Mouse (Mus musculus): ENCODE measurements around the gene Erc2.

The Erc2 gene

DNA sequence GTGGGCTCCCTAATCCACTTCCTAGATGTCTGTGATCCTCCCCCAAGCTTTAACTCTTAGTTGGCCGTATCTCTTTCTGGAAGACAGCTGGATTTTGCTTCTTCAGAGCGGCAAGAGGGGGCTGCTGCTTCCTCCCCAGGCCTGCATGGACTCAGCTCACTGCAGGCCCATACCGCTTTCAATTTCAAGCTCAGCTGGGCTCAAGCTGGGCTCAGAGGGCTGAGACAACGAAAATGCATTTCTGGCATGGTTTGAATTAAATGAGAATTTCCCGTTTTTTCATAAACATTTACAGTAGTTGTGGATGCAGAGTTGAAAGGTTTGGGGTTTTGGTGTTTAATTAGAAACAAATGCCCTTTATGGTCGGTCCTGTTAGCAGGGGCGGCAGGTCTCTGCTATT, 812.8 kb downstream of the Erc2 start:
- DNase-seq (ENCODE audit: low read depth, low spot score), result no peak

DNA sequence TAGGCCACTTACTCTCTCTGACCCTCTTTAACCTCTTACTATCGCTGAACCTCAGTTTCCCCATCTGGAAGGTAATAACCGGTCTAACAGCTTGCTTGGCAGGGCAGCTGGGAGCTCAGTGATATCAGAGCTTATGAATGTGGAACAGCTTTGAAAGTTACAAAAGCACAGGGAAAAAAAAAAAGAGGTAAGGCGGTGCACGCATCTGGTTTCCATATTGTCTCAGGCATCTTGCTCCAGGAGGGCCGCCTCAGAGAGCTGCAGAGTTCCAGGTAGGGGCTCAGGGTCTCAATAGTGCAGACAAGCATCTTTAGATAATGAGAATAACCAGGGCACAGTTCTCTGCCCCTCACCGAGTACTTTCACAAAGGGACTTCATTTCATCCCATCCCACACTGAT, 816.9 kb downstream of the Erc2 start:
- no peak for DNase-seq (ENCODE audit: low read depth, low spot score)

DNA sequence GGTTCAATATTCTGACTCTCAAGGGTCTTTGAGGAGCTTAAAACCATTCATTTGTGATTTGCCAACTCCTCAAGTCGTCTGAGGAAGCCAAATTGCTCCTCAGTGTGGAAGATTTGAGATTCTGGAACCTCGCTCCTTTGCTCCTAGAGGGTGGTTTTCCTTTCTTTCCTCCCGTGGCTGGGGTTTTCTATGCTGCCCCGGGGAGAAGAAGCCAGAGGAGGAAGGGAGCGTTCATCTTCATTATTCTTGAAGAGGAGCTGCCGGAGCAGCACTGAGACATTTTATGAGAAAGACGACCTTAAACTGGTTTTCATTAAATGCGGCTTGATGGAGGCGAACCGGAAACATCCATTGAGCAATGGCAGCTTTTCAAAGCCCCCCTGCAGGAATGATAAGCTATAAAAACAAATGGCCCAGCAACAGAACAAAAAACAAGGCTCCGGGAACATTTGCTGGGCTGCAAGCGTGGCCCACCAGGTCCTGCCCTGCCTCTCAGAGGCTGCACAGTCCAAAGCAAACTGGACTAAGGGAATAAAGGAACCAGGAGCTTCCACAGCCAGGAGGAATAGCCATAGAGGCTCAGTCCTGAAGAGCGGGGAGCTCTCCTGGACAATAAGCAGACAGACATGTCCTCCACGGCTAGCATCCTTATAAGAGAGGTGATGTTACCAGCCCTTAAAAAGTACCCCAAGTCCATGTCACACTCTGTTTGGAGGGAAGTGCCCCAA, 819.2 kb downstream of the Erc2 start:
- no peak for DNase-seq (ENCODE audit: low read depth, low spot score)

DNA sequence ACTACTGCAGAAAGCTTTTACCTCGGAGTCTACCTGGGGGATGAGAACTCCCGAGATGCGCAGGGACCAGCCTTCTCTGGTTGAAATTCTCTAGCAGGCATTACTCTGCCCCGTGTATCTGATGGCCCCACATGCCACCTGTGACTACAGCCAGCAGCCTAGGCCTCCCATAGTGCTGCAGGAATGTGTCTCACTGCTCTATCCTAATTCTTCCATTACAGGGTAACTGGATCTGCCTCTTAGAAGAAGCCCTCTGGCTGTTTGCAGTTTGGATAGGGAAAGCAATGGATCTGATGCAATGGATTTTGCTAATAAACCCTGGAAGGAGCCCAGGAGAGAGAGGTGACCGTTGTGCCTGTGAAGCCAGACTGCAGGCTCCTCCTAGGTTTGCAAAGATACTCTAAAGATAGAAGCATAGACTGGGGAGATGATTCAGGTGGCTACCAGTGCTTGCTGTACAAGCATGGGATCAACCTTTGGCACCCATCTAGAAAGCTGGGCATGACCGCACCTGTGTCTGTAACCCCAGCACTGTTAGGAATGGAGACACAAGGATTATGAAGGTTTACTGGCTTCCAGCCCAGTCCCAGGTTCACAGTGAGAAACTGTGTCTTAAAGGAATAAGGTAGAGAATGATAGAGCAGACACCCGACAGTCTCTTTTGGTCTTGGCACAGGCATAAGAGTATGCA, 821.2 kb downstream of the Erc2 start:
- no peak for DNase-seq (ENCODE audit: low read depth, low spot score)

DNA sequence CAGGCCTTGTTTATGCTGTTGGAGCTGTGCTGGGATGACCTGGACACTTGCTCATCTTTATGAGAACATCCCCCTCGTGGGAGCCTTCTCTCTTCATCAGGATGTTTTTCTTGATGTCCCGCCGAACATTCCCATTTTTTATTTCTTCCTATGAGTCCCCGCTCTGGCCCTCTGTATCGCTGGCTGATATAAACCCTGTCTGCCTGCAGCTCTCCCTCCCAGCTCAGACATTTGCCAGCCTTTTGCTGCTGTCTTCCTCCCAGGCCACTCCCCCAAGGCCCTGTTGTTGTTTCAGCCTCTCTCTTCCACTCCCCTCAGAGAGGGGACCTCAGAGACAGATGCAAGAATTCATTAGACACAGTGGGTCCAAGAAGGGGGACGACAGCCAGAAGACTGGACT, 823.5 kb downstream of the Erc2 start:
- DNase-seq (ENCODE audit: low read depth, low spot score), result no peak

DNA sequence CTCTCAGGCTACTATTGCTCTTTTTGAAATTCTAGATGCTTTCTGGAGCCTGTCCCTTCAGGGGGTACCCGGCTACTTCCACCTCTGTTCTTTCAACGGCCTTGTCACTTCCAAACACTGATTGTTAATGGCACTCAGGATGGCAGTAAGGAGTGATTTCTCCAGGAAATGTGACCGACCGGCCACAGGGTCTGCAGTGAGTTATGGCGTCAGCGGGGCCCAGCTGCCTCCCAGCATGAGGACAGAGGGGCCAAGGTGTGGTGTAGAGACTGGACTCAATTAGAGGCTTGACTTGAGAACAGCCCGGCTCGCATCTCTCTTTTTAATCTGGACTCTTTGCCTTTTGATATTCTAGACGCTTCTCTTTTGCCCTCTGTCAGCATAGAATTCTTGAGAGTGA, 829.5 kb downstream of the Erc2 start:
- no peak for DNase-seq (ENCODE audit: low read depth, low spot score)

DNA sequence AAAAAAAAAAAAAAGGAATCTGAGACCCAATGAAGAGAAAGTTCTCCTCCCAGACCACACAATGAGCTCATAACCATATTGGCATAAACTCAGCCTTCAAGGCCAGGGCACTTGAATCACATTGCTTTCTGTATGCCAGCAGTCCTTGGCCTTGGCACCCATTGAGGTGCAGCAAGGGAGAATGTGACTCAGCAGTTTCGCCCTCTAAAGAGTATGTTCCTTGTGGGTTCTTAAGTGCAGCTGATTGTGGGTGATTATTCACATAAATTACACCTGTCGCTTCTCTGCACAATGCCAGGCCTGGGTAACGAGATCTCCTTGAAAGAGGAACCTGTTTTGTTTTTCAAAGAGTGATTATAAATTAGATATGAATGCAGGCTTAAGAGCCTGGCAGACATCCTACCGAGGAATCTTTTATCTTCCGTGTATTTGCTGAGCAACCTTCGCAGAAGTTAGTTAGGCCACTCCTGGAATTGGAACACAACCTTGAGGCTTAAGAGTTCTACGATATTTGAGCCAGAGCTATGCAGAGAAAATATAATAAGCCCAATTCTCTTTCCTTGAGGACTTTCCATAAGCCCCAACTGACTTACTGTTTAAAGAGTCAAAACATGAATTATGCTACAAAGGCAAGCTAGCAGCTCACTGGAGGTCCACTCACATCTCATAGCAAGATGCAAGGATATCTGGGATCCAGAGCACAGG, 834.3 kb downstream of the Erc2 start:
- peak; percentile 59 for DNase-seq (ENCODE audit: low read depth, low spot score)

DNA sequence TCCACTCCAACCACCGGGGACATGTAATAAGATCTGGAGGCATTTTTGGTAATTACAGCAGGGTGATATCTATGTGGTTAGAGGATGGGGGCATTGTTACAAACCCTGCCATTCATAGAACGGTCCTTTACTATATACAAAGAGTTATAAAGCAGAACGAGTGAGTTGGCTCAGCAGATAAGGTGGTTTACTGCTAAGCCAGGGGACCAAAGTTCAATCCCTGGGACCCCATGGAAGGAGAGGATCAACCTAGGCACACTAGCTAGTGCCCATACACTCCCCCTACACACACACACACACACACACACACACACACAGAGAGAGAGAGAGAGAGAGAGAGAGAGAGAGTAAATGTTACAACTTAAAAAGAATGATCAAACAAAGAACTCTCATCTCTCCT, 835.2 kb downstream of the Erc2 start:
- DNase-seq (ENCODE audit: low read depth, low spot score), result no peak

DNA sequence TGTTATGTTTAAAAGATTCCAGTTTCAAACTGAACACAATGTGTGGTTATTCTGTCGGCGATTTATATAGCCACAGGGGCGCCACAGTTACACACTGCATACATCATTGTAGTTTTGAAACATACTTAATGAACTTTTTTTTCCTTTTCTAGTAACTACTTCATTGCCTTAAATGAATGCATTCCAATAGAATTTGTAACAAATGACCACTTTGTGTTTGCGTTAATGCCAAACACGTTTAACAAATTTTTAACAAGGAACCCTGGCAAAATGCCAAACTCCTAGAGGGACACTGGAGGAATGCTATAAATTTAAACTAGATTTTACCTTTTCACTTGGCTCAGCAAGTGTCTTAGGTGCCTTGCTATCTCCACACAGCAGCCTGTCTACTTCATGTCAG, 845.7 kb downstream of the Erc2 start:
- no peak for DNase-seq (ENCODE audit: low read depth, low spot score)

DNA sequence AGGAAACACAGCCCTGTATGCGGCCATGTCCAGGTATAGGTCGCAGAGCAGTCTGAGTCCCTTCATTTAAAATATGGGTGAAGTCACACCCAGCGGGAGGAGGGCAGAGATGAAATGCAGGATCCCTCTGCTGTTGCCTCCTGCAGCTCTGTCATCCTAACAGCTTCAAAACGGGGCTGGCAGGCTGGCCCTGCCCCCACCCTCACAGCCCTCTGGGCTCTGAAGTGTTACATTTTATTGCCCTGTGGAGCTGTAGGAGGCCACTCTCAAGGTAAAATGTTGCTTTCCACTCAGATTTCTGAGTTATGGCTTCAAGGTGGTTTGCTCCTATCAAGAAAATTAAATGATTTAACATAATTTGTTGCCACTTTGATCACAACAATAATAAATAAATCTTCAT, 847.5 kb downstream of the Erc2 start:
- no peak for DNase-seq (ENCODE audit: low read depth, low spot score)

DNA sequence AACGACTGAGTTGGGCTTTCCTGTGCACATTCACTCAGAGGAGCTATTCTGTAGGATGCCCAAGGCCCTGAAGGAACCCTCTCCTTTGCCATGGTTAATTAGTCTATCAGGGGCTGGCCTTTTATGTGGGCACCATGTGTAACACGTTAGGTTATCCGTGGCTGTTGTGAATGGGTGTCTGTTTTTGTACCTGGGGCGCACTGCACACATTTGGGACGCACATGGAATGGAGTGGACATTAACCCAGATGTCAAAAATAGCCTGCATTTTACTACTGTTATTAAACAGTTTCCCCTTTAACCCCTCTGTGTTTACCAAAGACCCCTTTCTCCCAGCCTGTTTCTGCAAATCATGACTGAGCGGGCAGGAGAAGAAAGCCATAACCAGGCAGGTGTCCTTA, 848.0 kb downstream of the Erc2 start:
- no peak for DNase-seq (ENCODE audit: low read depth, low spot score)

DNA sequence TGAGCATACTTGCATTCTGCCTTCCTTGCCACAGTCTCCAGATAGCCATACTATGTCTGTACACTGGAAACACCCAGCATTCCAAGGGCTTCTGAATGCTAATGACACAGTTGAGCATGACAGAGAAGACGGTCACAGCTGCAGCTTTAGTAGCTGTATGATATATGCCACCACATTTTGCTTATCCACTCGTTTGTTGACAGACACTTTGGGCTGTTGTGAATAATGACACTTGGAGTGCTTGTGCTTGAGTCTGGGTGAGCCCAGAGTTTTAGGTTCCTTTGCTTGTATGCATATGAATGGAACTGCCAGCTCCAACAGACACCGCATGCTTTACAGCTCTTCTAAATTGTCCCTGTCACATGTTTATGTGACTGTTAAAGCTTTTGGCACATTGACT, 852.8 kb downstream of the Erc2 start:
- peak; percentile 33 for DNase-seq (ENCODE audit: low read depth, low spot score)

DNA sequence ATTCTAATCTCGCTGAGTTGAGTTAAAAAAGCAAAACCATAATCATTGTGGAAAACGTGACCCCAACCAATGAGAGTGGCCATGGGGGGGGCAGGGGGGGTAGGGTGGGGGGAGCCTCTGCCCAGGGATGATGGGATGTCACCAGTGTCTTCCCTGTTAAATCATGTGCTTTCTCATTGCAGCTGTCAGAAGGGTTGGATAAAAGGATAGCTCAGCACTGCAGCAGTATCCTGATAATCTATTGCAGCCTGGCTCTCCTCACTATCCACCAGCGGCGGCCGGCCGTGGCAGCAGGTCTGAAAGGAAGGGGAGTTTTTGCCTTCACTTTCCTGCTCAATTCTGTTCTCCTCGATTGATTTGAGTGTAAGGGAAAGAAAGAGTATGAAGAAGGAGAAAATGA, 853.2 kb downstream of the Erc2 start:
- no peak for DNase-seq (ENCODE audit: low read depth, low spot score)

DNA sequence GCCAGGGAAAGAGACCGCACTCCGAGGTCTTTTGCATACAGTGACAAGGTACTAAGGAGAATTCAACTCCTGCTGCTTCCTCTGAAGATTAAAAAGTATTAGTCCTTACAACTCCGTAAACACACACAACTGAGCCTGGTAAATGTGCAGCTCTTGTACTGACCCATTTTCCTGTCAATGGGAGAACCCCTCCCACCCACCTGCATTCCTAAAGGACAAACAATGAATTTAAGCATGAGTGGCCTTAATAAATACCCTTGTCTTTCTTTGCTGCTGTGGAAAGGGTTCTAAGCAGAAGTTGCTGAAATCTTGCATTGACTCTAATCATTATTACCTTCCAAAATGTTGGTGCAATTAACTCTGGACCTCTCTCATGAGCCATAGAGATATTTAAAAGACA, 854.5 kb downstream of the Erc2 start:
- DNase-seq (ENCODE audit: low read depth, low spot score), result no peak

DNA sequence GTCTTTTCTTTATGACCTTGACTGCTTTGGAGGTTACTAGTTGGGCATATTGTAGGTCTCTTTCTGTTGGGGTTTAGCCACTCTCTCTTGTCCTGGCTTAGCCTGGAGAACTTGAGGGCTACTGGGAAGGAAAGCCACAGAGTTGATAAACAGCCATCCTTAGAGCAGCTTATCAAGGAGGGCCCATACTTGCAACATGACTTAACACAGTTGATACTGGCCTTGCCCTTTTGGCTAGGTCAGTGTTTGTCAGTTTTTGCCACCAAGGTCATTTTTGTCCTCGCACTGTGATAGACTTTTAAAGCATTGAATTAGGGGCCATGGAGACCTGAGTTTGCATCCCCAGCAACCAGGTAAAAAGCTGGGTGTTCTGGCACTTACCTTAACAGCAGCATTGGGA, 858.6 kb downstream of the Erc2 start:
- no peak for DNase-seq (ENCODE audit: low read depth, low spot score)

DNA sequence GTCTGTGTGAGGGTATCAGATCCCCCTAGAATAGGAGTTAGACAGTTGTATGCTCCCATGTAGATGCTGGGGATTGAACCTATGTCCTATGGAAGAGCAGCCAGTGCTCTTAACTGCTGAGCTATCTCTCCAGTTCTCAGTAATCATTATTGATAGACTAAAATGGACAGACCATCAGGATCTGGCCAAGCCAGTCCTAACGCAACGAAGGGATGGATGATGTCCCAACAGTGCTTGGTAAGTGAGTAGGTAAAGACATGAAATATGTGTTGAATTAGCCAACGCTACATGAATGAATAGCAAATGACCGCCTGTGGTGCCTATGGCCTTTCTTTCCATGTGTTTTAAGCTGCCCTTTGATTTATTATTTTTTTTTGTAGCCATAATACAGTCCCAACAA, 871.6 kb downstream of the Erc2 start:
- DNase-seq (ENCODE audit: low read depth, low spot score), result no peak

DNA sequence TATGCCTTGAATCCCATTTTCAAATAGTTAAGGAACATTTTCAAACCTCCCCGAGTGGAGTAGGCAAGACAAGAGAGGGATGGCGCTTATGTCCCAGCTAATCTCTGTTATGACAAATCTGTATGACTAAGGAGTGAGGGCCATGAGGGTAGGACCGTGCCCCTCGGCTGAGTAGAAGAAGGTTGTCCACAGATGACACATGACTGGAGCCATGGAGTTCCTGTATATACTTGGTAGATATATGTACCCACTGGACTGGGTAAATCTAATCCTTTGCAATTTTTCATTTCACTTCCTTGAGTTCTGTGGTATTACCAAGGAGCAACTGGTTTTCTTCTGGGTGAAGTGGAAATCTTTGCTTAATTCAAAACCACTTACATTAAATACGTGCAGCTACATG, 872.0 kb downstream of the Erc2 start:
- no peak for DNase-seq (ENCODE audit: low read depth, low spot score)

DNA sequence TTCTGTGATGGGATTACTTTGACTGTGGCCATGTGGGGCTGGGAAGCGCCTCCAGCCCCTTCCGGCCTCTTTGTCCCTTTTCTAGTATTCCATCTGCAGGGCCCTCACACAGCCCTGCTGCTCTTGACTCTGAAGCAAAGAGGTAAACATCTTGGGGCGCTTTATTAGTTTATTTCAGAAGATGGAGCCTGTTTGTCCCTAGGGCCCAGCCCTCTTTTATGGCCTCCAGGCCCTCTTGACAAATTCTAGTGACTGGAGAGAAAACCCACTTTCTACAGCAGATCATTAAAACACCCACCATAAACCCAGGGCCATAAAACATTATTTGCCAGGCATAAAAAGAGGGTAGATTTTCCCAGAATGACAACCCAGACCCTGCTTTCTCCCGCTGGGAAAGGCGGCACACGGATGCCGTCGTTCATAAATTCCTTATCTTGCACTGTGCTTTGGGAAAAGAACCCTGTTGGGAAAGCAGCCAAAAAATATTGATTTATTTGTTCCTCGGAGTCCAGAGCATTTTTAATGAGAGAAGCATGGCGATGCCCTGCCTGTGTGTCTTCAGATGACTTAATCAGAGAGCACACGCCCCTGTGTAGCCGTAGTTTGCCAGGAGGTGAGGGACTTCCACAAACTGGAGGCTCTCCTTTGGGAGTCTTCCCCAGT, 879.1 kb downstream of the Erc2 start:
- no peak for DNase-seq (ENCODE audit: low read depth, low spot score)

DNA sequence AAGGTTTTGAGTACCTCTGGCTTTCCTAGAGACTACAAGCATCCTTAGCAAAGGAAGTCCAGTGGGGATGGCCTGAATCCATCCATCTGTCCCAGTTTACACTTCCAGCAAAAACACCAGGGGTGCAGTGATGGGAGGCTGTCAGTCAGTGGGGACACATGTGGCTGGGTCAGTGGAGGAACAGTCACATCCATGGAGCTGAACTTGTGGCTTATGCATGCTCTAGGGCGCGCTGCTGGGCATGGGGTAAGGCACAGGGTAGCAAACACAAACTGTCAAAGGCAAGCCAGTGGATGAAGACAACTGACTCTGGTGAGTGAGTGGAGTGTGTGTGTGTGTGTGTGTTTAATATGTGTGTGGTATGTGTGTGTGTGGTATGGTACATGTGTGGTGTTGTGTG, 881.0 kb downstream of the Erc2 start:
- DNase-seq (ENCODE audit: low read depth, low spot score), result no peak

DNA sequence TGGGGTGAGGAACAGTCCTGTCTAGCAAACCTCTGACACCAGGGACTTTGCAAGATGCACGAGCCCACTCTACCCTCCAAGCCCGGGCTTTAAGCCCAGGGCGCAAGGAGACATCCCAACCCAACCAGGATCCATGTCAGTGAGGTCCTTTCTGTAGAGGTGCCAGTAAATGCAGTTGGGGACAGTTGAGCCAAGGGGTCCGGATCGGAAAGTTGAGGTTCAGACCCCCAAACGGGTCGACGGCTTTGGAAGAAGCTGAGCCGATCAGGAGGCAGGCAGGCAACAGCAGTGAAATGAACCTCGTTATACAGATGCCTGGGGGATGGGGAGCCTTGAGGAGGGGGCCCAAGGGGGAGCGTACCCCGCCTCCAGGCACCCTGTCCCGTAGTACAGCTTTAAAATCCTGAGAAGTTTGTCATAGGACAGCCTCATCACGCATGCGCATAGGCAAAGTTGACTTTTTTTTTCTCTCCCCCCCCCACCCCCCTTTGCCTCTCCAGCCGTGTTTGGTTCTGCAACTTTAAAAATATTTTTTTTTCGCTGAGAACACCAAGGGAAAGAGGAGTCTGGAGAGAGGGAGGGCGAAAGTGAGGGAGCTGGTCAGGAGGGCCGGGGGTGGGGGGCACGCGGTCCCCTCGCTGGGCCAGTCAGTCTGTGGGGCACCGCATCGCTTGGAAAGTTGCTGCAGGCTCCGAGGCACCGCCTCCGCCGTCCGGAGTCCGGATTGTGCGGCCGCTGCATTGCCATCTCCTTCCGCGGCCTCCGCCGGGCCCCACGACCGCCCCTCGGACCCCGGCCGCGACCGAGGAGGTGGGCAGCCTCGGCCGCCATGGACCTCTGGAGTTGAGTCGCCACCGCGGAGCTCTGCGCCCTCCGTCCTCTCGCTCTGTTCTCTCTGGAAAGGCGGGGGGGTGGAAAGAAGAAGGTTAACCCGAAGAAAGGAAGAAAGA, 882.1 kb downstream of the Erc2 start, which contains the start of gene Wnt5a:
Gene Wnt5a, plus strand, starts transcription at position 650 of the 950 bp plus-strand sequence.
- DNase-seq (ENCODE audit: low read depth, low spot score), result peak; percentile 10

DNA sequence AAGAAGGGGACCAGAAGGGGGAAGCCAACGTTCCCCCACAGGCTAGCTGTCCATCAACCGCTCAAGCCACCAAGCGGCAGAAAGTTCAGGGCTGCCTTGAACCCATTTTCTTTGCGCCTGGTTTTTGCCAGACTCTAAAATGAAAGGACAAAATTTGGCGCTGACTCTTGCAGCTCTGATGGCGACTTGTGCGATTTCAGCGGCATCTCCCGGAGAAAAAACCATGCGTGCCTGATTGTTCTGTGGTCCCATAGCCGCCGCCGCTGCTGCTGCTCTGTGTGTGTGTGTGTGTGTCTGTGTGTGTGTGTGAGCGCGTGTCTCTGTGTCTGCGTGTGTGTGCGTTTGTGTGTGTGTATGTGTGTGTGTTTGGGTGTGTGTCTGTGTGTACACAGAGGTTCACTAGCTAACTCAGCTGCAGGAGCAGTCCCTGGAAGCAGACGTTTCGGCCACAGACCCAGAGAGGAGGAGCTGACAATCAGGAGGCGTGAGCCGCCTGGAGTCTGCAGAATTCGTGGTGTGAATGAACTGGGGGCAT, 882.9 kb downstream of the Erc2 start:
- peak; percentile 52 for DNase-seq (ENCODE audit: low read depth, low spot score)
